Mouse (Mus musculus): ENCODE data around the gene Plekhn1.
A peak's percentile ranks its signal among the peaks of the same experiment; 100 is the strongest.

Gene Plekhn1

GRCm38 (mm10) chr4:156213134-156213533 lies 21.5 kb downstream of the Plekhn1 start:
- no peak for DNase-seq

GRCm38 (mm10) chr4:156209963-156210635 lies 24.6 kb downstream of the Plekhn1 start:
- DNase-seq, result no peak

- DNase-seq, result no peak
Measured at GRCm38 (mm10) chr4:156208872-156209271, 25.8 kb downstream of the Plekhn1 start.

- DNase-seq, result peak; percentile 32 to 46
Measured at GRCm38 (mm10) chr4:156203413-156204131, 31.1 kb downstream of the Plekhn1 start.

GRCm38 (mm10) chr4:156203001-156203412 lies 31.6 kb downstream of the Plekhn1 start, which contains the start of gene AW011738:
Gene AW011738 (plus strand): TSS chr4:156203304.
- DNase-seq, result peak; percentile 76

- no peak for DNase-seq
Measured at GRCm38 (mm10) chr4:156202462-156202893, 32.2 kb downstream of the Plekhn1 start.

- DNase-seq, result no peak
Measured at GRCm38 (mm10) chr4:156200623-156201475, 33.8 kb downstream of the Plekhn1 start, which contains the start of gene Isg15. Gene Isg15 (minus strand): TSS chr4:156200818.

- peak; percentile 87 to 92 for DNase-seq
Measured at GRCm38 (mm10) chr4:156197829-156198205, 36.8 kb downstream of the Plekhn1 start.

- DNase-seq, result peak; percentile 78
Measured at GRCm38 (mm10) chr4:156197131-156197828, 37.4 kb downstream of the Plekhn1 start, which contains the start of gene Agrn. Gene Agrn (minus strand): TSS chr4:156197488.

GRCm38 (mm10) chr4:156195927-156196870 lies 38.5 kb downstream of the Plekhn1 start:
- DNase-seq, result peak; percentile 56 to 68

- DNase-seq, result no peak
Measured at GRCm38 (mm10) chr4:156194346-156194745, 40.3 kb downstream of the Plekhn1 start.

- no peak for DNase-seq
Measured at GRCm38 (mm10) chr4:156193906-156194305, 40.8 kb downstream of the Plekhn1 start.

GRCm38 (mm10) chr4:156193200-156193590 lies 41.5 kb downstream of the Plekhn1 start:
- peak in 1 of 2 experiments; percentile 23 for DNase-seq

- DNase-seq, result peak; percentile 84 to 89
Measured at GRCm38 (mm10) chr4:156192421-156193199, 42.0 kb downstream of the Plekhn1 start.

- peak; percentile 45 to 77 for DNase-seq
Measured at GRCm38 (mm10) chr4:156188811-156189323, 45.8 kb downstream of the Plekhn1 start.

- DNase-seq, result no peak
Measured at GRCm38 (mm10) chr4:156188162-156188810, 46.4 kb downstream of the Plekhn1 start.

GRCm38 (mm10) chr4:156185950-156186850 lies 48.5 kb downstream of the Plekhn1 start:
- peak; percentile 47 to 53 for DNase-seq

- peak in 1 of 2 experiments; percentile 26 for DNase-seq
Measured at GRCm38 (mm10) chr4:156185456-156185949, 49.2 kb downstream of the Plekhn1 start.

All from cerebellum, postnatal 14 days (tissue).